Mouse (Mus musculus) CH12.LX (cell line): ENCODE measurements at regions not wholly inside any gene's neighbourhood (a gene's known extent, or its start where the extent isn't known, plus 50 kb on each side); places are given as distances from the start of the nearest gene placed in this dataset.
A peak's percentile ranks its signal among the peaks of the same experiment; 100 is the strongest.

Source experiments
- DNase-seq: peaks from one replicate; pipeline ENCODE4 v3.0.0-alpha.2; 2013; ENCODE audit errors: extremely low read depth
- H3K27ac ChIP-seq: 2 replicates; pipeline ENCODE4 v1.5.1; 2012; ENCODE audit warnings: low read depth, mild to moderate bottlenecking, control low read depth, moderate library complexity; ENCODE audit not compliant: insufficient read depth
- H3K27me3 ChIP-seq: replicated peaks from 2 replicates; pipeline ENCODE3; 2012; ENCODE audit warnings: inconsistent platforms
- H3K36me3 ChIP-seq, 2 experiments: replicated peaks in 1 of 2; 2 replicates each; pipeline versions ENCODE3 to v1.6.1; 2012; ENCODE audit warnings: inconsistent platforms in 1 of 2, low read length in 1 of 2, mild to moderate bottlenecking in 1 of 2, mixed read lengths in 1 of 2, moderate library complexity in 1 of 2; ENCODE audit not compliant: control insufficient read depth in 1 of 2, insufficient read depth in 1 of 2
- H3K4me1 ChIP-seq, 2 experiments: 2 replicates each; pipeline ENCODE4 v1.6.1; 2012; ENCODE audit warnings: inconsistent platforms in 1 of 2, moderate library complexity in 1 of 2; ENCODE audit not compliant: insufficient read depth in 2 of 2, control insufficient read depth in 1 of 2
- H3K4me2 ChIP-seq: 2 replicates; pipeline ENCODE4 v1.6.1; 2012; ENCODE audit warnings: low read depth, mild to moderate bottlenecking, control low read depth; ENCODE audit not compliant: poor library complexity, insufficient read depth, severe bottlenecking
- H3K4me3 ChIP-seq, 3 experiments: fragments of 150-350 bp in 1 of 3; sonication (generic) in 1 of 3; replicated peaks in 1 of 3; 2 replicates each; pipeline versions ENCODE3 to v1.5.1; 2011 to 2012; ENCODE audit warnings: low read depth in 2 of 3, low read length in 2 of 3, mild to moderate bottlenecking in 2 of 3, moderate library complexity in 2 of 3, control low read depth in 1 of 3, improper control_type of control experiment in 1 of 3, inconsistent platforms in 1 of 3, mixed read lengths in 1 of 3; ENCODE audit not compliant: poor library complexity in 1 of 3
- H3K79me2 ChIP-seq: replicated peaks from 2 replicates; pipeline ENCODE4 v1.6.1; 2012; ENCODE audit warnings: mild to moderate bottlenecking, moderate library complexity; ENCODE audit not compliant: control insufficient read depth, poor library complexity, insufficient read depth, severe bottlenecking; ENCODE audit errors: extremely low read depth
- H3K9ac ChIP-seq: 2 replicates; pipeline ENCODE4 v1.6.1; 2012; ENCODE audit warnings: low read depth, mild to moderate bottlenecking, control low read depth, moderate library complexity; ENCODE audit not compliant: insufficient read depth
- H3K9me3 ChIP-seq: replicated peaks from 2 replicates; pipeline ENCODE3; 2012; ENCODE audit warnings: low read length, inconsistent platforms, mixed read lengths
- BHLHE40 ChIP-seq: IDR thresholded peaks from 2 replicates; pipeline ENCODE4 v1.6.1; 2011; ENCODE audit warnings: mild to moderate bottlenecking, low read depth, low read length, improper control_type of control experiment
- ELF1 ChIP-seq: IDR thresholded peaks from 2 replicates; pipeline ENCODE4 v1.6.1; 2014; ENCODE audit warnings: low read depth, mild to moderate bottlenecking, inconsistent platforms, low read length, improper control_type of control experiment
- EP300 ChIP-seq: IDR thresholded peaks from 2 replicates; pipeline ENCODE4 v1.6.1; 2011; ENCODE audit warnings: low read length, improper control_type of control experiment
- JUND ChIP-seq: conservative IDR thresholded peaks from 2 replicates; pipeline ENCODE4 v1.6.1; 2011; ENCODE audit warnings: low read depth, low read length, improper control_type of control experiment
- MAX ChIP-seq: IDR thresholded peaks from 2 replicates; pipeline ENCODE4 v1.6.1; 2011; ENCODE audit warnings: low read length, improper control_type of control experiment
- MEF2A ChIP-seq: IDR thresholded peaks from 2 replicates; pipeline ENCODE4 v1.6.1; 2014; ENCODE audit warnings: low read depth, mild to moderate bottlenecking, inconsistent platforms, low read length, improper control_type of control experiment, borderline replicate concordance
- MXI1 ChIP-seq: IDR thresholded peaks from 2 replicates; pipeline ENCODE4 v1.6.1; 2011; ENCODE audit warnings: mild to moderate bottlenecking, low read depth, low read length, improper control_type of control experiment
- NELFE ChIP-seq: IDR thresholded peaks from 2 replicates; pipeline ENCODE4 v1.6.1; 2011; ENCODE audit warnings: low read depth, low read length, improper control_type of control experiment
- PAX5 ChIP-seq: IDR thresholded peaks from 2 replicates; pipeline ENCODE4 v1.6.1; 2012; ENCODE audit warnings: low read length, inconsistent platforms, mixed read lengths
- POLR2AphosphoS2 ChIP-seq: IDR thresholded peaks from 2 replicates; pipeline ENCODE4 v1.6.1; 2011; ENCODE audit warnings: low read depth, low read length, improper control_type of control experiment
- TBP ChIP-seq: conservative IDR thresholded peaks from 2 replicates; pipeline ENCODE4 v1.6.1; 2011; ENCODE audit warnings: low read depth, low read length, improper control_type of control experiment
- USF1 ChIP-seq: IDR thresholded peaks from 2 replicates; pipeline ENCODE4 v1.6.1; 2014; ENCODE audit warnings: low read depth, mild to moderate bottlenecking, inconsistent platforms, low read length, improper control_type of control experiment
- USF2 ChIP-seq: conservative IDR thresholded peaks from 2 replicates; pipeline ENCODE4 v1.6.1; 2011; ENCODE audit warnings: low read depth, low read length, improper control_type of control experiment
- ZKSCAN1 ChIP-seq: IDR thresholded peaks from 2 replicates; pipeline ENCODE4 v1.6.1; 2012; ENCODE audit warnings: low read depth, inconsistent platforms, low read length, improper control_type of control experiment, borderline replicate concordance
- ZMIZ1 ChIP-seq: IDR thresholded peaks from 2 replicates; pipeline ENCODE4 v1.6.1; 2012; ENCODE audit warnings: low read depth, mild to moderate bottlenecking, inconsistent platforms, low read length, improper control_type of control experiment
- ZNF384 ChIP-seq: IDR thresholded peaks from 2 replicates; pipeline ENCODE4 v1.6.1; 2012; ENCODE audit warnings: low read depth, low read length, improper control_type of control experiment, inconsistent platforms
- dilution Hi-C: fragments of 300-500 bp; cut with MboI; formaldehyde crosslinking; loops from 2 replicates; pipeline ENCODE4 v1.14.3; 2020; ENCODE audit warnings: low sequenced_read_pairs; ENCODE audit not compliant: extremely low pct_unique_long_range_greater_than_20kb, extremely low pct_ligation_motif_present
- in situ Hi-C: fragments of 300-500 bp; cut with MboI; formaldehyde crosslinking; loops from 3 replicates; pipeline ENCODE4 v1.14.3; 2019; ENCODE audit warnings: low sequenced_read_pairs, low pct_ligation_motif_present, low pct_unique_long_range_greater_than_20kb, mixed read lengths

DNA sequence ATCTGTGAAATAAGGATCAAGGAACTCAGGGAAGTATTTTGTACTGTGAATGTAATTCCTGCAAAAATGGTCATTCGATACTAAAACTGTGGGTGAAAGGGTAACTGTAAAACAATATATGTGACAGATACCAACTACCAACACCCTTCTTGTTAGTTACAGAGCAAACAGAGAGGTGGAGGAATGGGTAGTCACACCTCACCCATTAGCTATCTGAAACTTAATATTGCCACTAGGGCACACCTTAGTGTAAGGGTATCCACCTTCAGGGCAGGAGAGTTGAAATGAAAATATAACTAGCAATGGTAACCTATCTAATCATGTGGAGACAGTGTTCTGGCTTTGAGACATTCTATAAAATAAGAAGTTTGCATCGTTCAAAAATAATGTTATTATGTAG lies 126.2 kb downstream of the Klf6 start:
- Histone ChIP-seq H3K4me2 (no peak overlapping the region), H3K9ac (no peak overlapping the region), H3K27ac (no peak overlapping the region), H3K4me3 (no peak overlapping the region), H3K79me2 (no peaks in the 10 kb centered on the region), H3K4me1 (peaks cover 5 to 6% of the 10 kb centered on the region in 2 experiments; a peak in 3 of 4 replicates), H3K9me3 (no peaks in the 10 kb centered on the region), H3K27me3 (no peaks in the 10 kb centered on the region), H3K36me3 (no peaks in the 10 kb centered on the region)
- in situ Hi-C loops (no loop called here), dilution Hi-C loops (no loop called here)
- no peak for DNase-seq
- TF ChIP-seq BHLHE40, result no peak
- TF ChIP-seq EP300, result no peak
- TF ChIP-seq ZKSCAN1, result no peak
- no peak for TF ChIP-seq TBP
- no peak for TF ChIP-seq MAX

DNA sequence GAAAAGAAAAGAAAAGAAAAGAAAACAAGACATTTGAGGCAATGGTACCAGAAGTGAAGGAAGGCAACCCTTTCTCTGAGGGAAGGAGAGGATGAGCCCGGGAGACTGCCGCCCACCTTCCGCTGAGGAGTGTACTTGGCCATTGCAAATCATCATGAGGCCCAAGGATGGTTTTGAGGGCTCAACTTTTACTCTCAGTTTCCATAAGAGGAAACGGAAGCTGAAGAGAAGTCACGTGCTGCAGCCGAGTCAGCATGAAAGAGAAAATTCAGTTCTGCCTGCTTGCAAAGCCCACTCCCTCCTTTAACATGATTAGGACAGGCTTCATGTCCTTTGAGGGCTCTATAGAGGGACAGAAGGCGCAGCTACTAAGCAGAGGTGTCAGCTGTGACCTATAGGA lies 127.1 kb downstream of the Klf6 start:
- no peaks in the 10 kb centered on the region for H3K36me3 ChIP-seq
- no peak overlapping the region for H3K9ac ChIP-seq
- dilution Hi-C loops (no loop called here), in situ Hi-C loops (no loop called here)
- no peaks in the 10 kb centered on the region for H3K27me3 ChIP-seq
- peaks cover 5 to 6% of the 10 kb centered on the region in 2 experiments; a peak in 3 of 4 replicates for H3K4me1 ChIP-seq
- H3K9me3 ChIP-seq, result no peaks in the 10 kb centered on the region
- TF ChIP-seq ZNF384 (no peak), MAX (peak; percentile 69; the same call in 1 of the 2 replicates), JUND (no peak), ZMIZ1 (no peak), USF2 (peak; percentile 67), USF1 (peak; percentile 73), BHLHE40 (peak; percentile 88), ELF1 (no peak), MEF2A (0 out of 2 replicates have a peak, but pooled peaks have one; percentile 21)
- no peak overlapping the region for H3K4me2 ChIP-seq
- H3K4me3 ChIP-seq, result no peak overlapping the region
- peak; percentile 31 for DNase-seq
- no peaks in the 10 kb centered on the region for H3K79me2 ChIP-seq
- H3K27ac ChIP-seq, result no peak overlapping the region

DNA sequence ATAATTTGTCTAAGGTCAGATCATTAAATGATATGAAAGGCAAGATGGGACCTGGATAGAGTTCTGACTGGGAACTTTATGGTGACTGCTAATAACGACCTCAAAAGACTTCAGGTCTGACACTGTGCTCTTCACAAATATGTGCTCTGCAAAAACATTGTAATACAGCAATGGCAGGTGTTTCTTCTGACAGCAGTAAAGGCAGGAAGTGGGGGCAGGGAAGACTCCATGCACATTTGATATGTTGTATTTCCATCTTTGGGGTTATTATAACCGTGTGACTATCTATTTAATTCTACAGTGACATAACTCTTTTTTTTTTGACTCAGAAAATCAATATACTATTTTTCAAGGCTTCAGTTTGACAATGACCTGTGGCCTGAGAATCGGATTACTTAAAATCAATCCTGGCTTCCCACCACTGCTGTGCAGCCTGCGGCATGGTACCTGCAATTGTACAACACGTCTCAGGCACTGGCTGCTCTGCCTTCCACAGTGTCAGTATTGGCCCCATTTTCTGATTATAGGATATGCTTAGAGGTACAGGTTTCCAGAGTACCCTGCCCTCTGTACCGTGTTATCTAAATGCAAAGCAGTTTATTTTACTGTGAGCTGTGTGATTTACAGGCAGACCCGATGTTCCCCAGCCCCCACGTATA lies 139.4 kb downstream of the Klf6 start:
- Histone ChIP-seq H3K79me2 (no peaks in the 10 kb centered on the region), H3K27me3 (no peaks in the 10 kb centered on the region), H3K4me2 (no peak overlapping the region), H3K4me3 (no peak overlapping the region), H3K36me3 (no peaks in the 10 kb centered on the region), H3K4me1 (no peaks in the 10 kb centered on the region), H3K27ac (no peak overlapping the region), H3K9me3 (no peaks in the 10 kb centered on the region), H3K9ac (no peak overlapping the region)
- dilution Hi-C loops, result no loop called here
- DNase-seq, result no peak
- TF ChIP-seq NELFE, result no peak
- no peak for TF ChIP-seq TBP
- no peak for TF ChIP-seq PAX5
- TF ChIP-seq ZMIZ1, result no peak
- TF ChIP-seq POLR2AphosphoS2, result no peak
- no peak for TF ChIP-seq MAX
- no peak for TF ChIP-seq MXI1
- no peak for TF ChIP-seq ZKSCAN1
- in situ Hi-C loops, result no loop called here
